Mouse (Mus musculus): ENCODE data around the gene Lamtor4. TPM values are rescaled to one million over a fixed set of nuclear protein-coding genes. Genes with fewer than 3 reads are reported as not detected.
"Not testable (repeated sequence)": the region's sequence is repeated elsewhere in the genome, so short reads cannot be mapped to it uniquely, and the experiment has no call there.

Gene Lamtor4
- 10 to 100 TPM; 45.2 to 49.9 TPM for total RNA-seq (2021)
- long read RNA-seq, experiment 1, transcript Lamtor4-202 (3 exons, 980 nt): major isoform, 51 of 104 reads
- long read RNA-seq, experiment 1, transcript Lamtor4-201 (4 exons, 877 nt): minor isoform, 49 of 104 reads
- long read RNA-seq, experiment 1, partial matches to known transcripts: 3 of 104 reads
- long read RNA-seq, experiment 1, other reads (novel, unspliced or antisense): 1 of 104 reads
- long read RNA-seq, experiment 2, transcript Lamtor4-201 (4 exons, 877 nt): major isoform, 60 of 126 reads
- long read RNA-seq, experiment 2, transcript Lamtor4-202 (3 exons, 980 nt): major isoform, 60 of 126 reads
- long read RNA-seq, experiment 2, partial matches to known transcripts: 4 of 126 reads
- long read RNA-seq, experiment 2, other reads (novel, unspliced or antisense): 2 of 126 reads

DNA sequence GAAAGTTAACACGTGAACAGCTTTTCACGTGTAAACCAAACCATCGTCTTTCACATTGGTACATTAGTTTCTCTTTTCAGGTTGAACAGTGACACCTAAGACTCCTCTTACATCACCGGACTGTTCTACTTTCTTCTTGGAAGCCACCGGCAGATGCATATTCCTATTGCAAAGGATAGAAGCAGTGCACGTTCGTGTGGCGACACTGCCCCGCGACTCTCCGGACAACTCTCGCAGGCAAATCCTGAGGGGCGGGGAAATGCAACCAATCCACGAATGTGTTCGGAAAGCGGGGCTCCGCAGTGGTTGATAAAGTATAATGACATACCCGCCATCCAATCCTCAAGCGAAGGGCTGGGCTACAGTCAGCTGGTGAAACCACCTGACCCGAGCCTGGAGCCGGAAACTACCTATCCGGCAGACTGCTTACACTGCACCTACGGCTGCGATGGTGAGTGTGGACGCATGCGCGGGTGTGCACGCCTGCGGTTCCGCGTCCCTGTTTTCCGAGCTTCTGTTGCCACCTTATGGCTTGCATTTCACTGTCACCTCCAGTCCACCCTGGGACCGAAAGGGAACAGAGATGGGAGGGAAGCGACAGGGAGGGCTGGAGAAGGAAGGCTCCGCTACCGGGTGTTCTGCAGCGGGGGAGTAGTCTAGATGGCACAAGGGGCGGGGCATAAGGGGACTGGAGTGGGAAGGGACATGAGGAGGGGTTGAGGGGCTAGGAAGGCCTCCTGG, at the start of gene Lamtor4:
Gene Lamtor4 (plus strand): TSS at position 130 of the 741 bp plus-strand sequence.
- peak; percentile 85 to 91 for DNase-seq
- intact Hi-C loops (cut with DNase I): no loop called here

DNA sequence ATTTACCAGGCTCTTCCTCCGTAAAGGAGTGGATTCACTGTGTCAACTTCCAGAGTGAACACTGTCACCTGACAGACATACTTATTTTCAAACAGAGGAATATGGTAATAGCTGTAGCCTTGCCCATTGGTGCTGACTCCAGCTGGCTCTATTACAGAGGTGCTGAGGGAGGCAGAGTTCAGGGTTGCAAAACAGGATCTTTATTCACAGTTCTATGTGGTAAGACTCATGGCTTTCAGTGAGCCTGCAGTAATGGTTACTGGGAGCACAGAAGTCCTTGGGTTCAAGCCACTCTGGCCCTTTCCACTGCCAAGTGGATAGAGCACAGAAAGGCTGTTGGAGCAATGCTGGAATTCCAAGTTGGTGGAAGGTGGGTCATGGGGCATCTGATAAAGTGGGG, 48.0 kb upstream of the Lamtor4 start:
- no peak for DNase-seq
- intact Hi-C loops (cut with DNase I): no loop called here

- no peak for DNase-seq
- intact Hi-C loops (cut with DNase I): no loop called here
Observed at GRCm38 (mm10) chr5:138207873-138208272, 47.4 kb upstream of the Lamtor4 start.

GRCm38 (mm10) chr5:138216632-138217031, 38.6 kb upstream of the Lamtor4 start:
- DNase-seq; intact Hi-C loops (cut with DNase I): not testable (repeated sequence)

- DNase-seq: no peak
- intact Hi-C loops (cut with DNase I): no loop called here
Observed at GRCm38 (mm10) chr5:138219864-138220263, 35.4 kb upstream of the Lamtor4 start.

GRCm38 (mm10) chr5:138222111-138222510, 33.2 kb upstream of the Lamtor4 start:
- intact Hi-C loops (cut with DNase I): no loop called here
- DNase-seq: peak; percentile 69 to 76

DNA sequence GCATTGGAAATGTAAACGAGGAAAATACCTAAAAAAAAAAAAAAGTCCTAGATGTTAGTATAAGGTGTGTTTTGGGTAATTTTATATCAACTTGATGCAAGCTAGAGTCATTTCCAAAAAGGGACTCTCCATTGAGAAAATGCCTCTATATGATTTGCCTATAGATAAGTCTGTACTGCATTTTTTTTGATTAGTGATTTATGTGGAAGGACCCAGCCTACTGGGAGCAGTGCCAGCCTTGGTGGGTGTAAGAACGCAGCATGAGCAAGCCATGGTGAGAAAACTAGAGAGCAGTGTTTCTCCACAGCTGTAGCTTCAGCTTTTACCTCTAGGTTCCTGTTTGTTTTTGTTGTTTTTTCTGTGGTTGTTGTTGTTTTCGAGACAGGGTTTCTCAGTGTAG, 32.0 kb upstream of the Lamtor4 start:
- intact Hi-C loops (cut with DNase I): no loop called here
- no peak for DNase-seq

DNA sequence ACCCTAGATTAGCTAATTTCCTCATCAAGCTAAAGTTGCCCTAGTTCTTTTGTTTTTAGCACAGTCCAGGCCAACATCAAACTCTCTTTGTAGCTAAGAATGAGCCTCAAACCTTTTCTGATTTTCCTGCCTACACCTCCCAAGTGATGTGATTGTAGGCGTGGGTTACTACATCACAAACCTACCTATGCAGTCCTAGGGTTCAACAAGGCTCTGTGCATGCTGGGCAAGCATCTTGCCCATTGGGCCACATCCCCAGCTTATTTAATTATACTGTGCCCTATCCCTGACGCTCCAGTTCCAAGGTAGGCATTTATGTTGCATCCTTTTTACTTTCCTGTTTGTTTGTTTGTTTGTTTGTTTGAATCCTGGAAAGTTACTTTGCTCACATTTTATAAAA, 29.6 kb upstream of the Lamtor4 start, which contains the start of gene Nxpe5:
Gene Nxpe5 (plus strand): TSS at position 199 of the 400 bp plus-strand sequence.
- no peak for DNase-seq
- intact Hi-C loops (cut with DNase I): no loop called here

DNA sequence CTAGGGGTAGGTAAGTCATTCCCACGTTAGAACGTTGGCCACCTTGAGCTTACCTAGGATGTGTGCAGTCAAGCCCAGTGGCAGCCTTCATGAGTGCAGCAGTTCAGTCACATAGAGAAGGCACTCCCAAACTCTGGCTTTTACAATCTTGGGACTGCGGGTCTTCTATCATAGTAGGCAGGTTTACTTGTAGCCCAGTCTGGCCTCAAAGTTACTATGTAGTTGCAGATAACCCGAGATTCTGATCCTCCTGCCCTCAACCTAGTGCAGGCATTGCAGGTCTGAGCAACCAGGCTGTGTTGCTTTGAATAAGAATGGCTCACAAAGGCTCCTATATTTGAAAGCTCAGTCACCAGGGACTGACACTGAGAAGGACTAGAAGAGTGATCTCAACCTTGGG, 28.8 kb upstream of the Lamtor4 start:
- no peak for DNase-seq
- intact Hi-C loops (cut with DNase I): no loop called here

- no peak for DNase-seq
- intact Hi-C loops (cut with DNase I): no loop called here
Observed at GRCm38 (mm10) chr5:138227367-138227766, 27.9 kb upstream of the Lamtor4 start.

GRCm38 (mm10) chr5:138228026-138228425, 27.3 kb upstream of the Lamtor4 start:
- intact Hi-C loops (cut with DNase I): no loop called here
- DNase-seq: no peak

DNA sequence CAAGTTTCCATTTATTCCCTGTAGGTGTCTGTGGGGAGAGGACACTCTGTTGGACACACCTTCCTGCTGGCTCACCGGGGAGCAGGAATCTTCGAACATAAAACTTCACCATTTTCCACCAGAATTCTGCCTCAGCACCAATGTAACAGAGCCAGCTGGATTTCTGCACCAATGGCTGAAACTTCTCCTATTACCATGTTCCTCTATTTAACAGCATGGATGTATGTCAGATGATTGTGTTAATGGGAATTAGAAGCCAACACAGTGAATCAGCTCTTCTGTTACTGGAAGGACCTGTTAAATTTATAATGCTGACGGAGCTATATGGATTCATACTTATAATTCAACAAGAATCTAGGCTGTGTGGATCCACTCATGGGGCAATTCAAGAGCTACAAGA, 25.8 kb upstream of the Lamtor4 start:
- no peak for DNase-seq
- intact Hi-C loops (cut with DNase I): no loop called here

GRCm38 (mm10) chr5:138233778-138234177, 21.5 kb upstream of the Lamtor4 start:
- no peak for DNase-seq
- intact Hi-C loops (cut with DNase I): no loop called here

DNA sequence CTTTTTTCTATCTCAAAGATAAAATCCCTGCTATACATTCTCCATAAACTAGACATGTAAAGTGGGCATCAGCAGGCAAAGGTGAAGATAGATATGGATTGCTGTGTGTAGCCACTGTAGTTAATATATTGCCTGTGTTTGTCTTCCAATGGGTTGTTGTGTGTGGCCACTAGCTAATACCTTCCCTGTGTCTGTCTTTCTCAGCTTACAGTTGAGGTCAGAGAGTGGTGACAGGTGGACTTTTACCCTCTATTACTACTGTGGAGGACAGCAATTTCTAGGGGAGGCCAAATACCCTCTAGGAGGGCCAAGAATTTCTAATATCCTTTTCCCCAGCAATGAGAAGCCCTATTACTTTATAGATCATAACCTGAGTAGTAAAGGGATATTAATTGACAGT, 21.1 kb upstream of the Lamtor4 start:
- intact Hi-C loops (cut with DNase I): no loop called here

GRCm38 (mm10) chr5:138241511-138241910, 13.8 kb upstream of the Lamtor4 start:
- intact Hi-C loops (cut with DNase I): no loop called here

More for the DNA sequence above, 21.1 kb upstream of the Lamtor4 start:
- no peak for DNase-seq

GRCm38 (mm10) chr5:138251144-138251543, 4.1 kb upstream of the Lamtor4 start:
- intact Hi-C loops (cut with DNase I): no loop called here
- no peak for DNase-seq

More at GRCm38 (mm10) chr5:138241511-138241910, 13.8 kb upstream of the Lamtor4 start:
- DNase-seq: no peak

GRCm38 (mm10) chr5:138253061-138253460, 2.2 kb upstream of the Lamtor4 start:
- intact Hi-C loops (cut with DNase I): no loop called here
- DNase-seq: no peak

- DNase-seq: no peak
- intact Hi-C loops (cut with DNase I): no loop called here
Observed at GRCm38 (mm10) chr5:138256094-138256467, 799 bp downstream of the Lamtor4 start.

DNA sequence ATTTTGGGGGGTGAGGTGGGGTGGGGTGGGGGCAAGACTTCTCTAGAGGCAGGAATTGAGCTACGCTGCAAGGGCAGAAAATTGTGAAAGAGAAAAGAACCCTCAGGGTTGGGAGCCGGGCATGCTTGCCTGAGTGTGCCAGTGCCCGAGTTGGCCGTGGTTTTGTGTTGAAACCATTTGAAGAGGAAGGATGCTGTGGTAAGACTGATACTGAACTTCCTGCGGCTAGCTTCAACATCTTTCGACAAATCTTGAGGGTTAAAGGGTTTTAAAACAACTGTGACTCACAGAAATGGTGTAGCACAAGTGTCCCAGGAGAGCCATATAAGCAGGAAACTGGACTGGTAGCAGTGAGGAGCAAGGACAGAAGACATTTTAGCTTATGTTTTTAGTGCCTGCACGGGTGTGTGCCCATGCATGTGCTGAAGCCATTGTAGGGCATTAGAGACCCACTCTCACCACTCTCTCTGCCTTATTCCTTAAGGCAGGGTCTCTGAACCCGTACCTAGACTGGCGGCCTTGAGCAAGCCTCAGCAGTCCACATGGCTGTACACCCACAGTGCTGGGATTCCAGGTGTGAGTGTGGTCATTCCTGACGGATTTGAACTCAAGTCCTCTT, 1.8 kb downstream of the Lamtor4 start:
- DNase-seq: no peak
- intact Hi-C loops (cut with DNase I): no loop called here

GRCm38 (mm10) chr5:138257585-138257978, 2.3 kb downstream of the Lamtor4 start:
- intact Hi-C loops (cut with DNase I): no loop called here
- DNase-seq: no peak

- no peak for DNase-seq
- intact Hi-C loops (cut with DNase I): no loop called here
Observed at GRCm38 (mm10) chr5:138258078-138258477, 2.8 kb downstream of the Lamtor4 start.
